Mouse (Mus musculus) left cerebral cortex, adult 2 months (tissue): ENCODE results near the gene Crp. TPM values are rescaled to one million over a fixed set of nuclear protein-coding genes. Genes with fewer than 3 reads are reported as not detected.
A peak's percentile ranks its signal among the peaks of the same experiment; 100 is the strongest.

Experiments used
- DNase-seq, 2 experiments: peaks; one replicate each; pipeline ENCODE4 v3.0.0; 2021 to 2022; ENCODE audit warnings: low spot score in 2 of 2, mixed read lengths in 1 of 2; ENCODE audit errors: extremely low spot score in 1 of 2
- H3K27ac ChIP-seq: fragments of 200-600 bp; 2 replicates; pipeline ENCODE4 v1.8.1; 2022
- H3K4me3 ChIP-seq: fragments of 200-600 bp; 2 replicates; pipeline ENCODE4 v1.8.1; 2022
- CTCF ChIP-seq: fragments of 200-600 bp; IDR thresholded peaks from 2 replicates; pipeline ENCODE4 v1.8.1; 2022; ENCODE audit warnings: antibody characterized with exemption, mild to moderate bottlenecking, moderate library complexity
- intact Hi-C: fragments of 180-260 bp; cut with DNase I; formaldehyde crosslinking; loops from one replicate; pipeline ENCODE4 v1.15.1; 2025
- long read RNA-seq, 2 experiments: library from polyadenylated mRNA; stranded (forward); transcript quantifications; one replicate each; pipeline ENCODE4 v2.0.0; 2021; ENCODE audit warnings: borderline mapping rate in 2 of 2
- total RNA-seq, 2 experiments: library from RNA; stranded (reverse); gene quantifications; 2 replicates each; pipeline ENCODE4 v1.2.3; 2021

Gene Crp
- total RNA-seq, result not detected
- long read RNA-seq, experiment 1, result 0 reads
- long read RNA-seq, experiment 2, result 0 reads

- DNase-seq, result no peak
- Histone ChIP-seq H3K27ac (no peak within 1 kb of the TSS), H3K4me3 (no peak within 1 kb of the TSS)
- intact Hi-C loops, result no loop called here
- TF ChIP-seq CTCF, result no peak
Observed at GRCm38 (mm10) chr1:172697844-172698243, at the start of gene Crp. Gene Crp, plus strand, starts transcription at chr1:172698055.

- H3K4me3 ChIP-seq, result no peak overlapping the region
- intact Hi-C loops, result no loop called here
- no peak for TF ChIP-seq CTCF
- DNase-seq, result peak; percentile 0 to 2
- H3K27ac ChIP-seq, result no peak overlapping the region
Observed at GRCm38 (mm10) chr1:172649396-172649795, 48.5 kb upstream of the Crp start.

GRCm38 (mm10) chr1:172650519-172651287, 47.2 kb upstream of the Crp start:
- Histone ChIP-seq H3K4me3 (no peak overlapping the region), H3K27ac (no peak overlapping the region)
- peak; percentile 62 for TF ChIP-seq CTCF
- intact Hi-C loops, result no loop called here
- peak; percentile 7 to 29 for DNase-seq

- no peak for TF ChIP-seq CTCF
- intact Hi-C loops, result no loop called here
- DNase-seq, result peak; percentile 1 to 5
- no peak overlapping the region for H3K4me3 ChIP-seq
- no peak overlapping the region for H3K27ac ChIP-seq
Observed at GRCm38 (mm10) chr1:172651288-172651987, 46.4 kb upstream of the Crp start.

- H3K4me3 ChIP-seq, result no peak overlapping the region
- DNase-seq, result peak in 1 of 2 experiments; percentile 1
- no peak for TF ChIP-seq CTCF
- intact Hi-C loops, result no loop called here
- H3K27ac ChIP-seq, result no peak overlapping the region
Observed at GRCm38 (mm10) chr1:172652040-172652662, 45.7 kb upstream of the Crp start.

- no peak overlapping the region for H3K27ac ChIP-seq
- no peak for DNase-seq
- intact Hi-C loops, result no loop called here
- H3K4me3 ChIP-seq, result no peak overlapping the region
- no peak for TF ChIP-seq CTCF
Observed at GRCm38 (mm10) chr1:172653900-172654299, 44.0 kb upstream of the Crp start.

GRCm38 (mm10) chr1:172657266-172657665, 40.6 kb upstream of the Crp start:
- intact Hi-C loops, result no loop called here
- no peak overlapping the region for H3K27ac ChIP-seq
- no peak for TF ChIP-seq CTCF
- no peak for DNase-seq
- H3K4me3 ChIP-seq, result no peak overlapping the region

- intact Hi-C loops, result no loop called here
- Histone ChIP-seq H3K27ac (no peak overlapping the region), H3K4me3 (no peak overlapping the region)
- DNase-seq, result no peak
- no peak for TF ChIP-seq CTCF
Observed at GRCm38 (mm10) chr1:172659688-172660087, 38.2 kb upstream of the Crp start.

- TF ChIP-seq CTCF, result no peak
- intact Hi-C loops, result no loop called here
- Histone ChIP-seq H3K4me3 (no peak overlapping the region), H3K27ac (no peak overlapping the region)
- no peak for DNase-seq
Observed at GRCm38 (mm10) chr1:172665457-172665856, 32.4 kb upstream of the Crp start.

GRCm38 (mm10) chr1:172667597-172667996, 30.3 kb upstream of the Crp start:
- DNase-seq, result no peak
- no peak overlapping the region for H3K4me3 ChIP-seq
- TF ChIP-seq CTCF, result no peak
- intact Hi-C loops, result no loop called here
- no peak overlapping the region for H3K27ac ChIP-seq

GRCm38 (mm10) chr1:172670716-172671115, 27.1 kb upstream of the Crp start:
- TF ChIP-seq CTCF, result no peak
- Histone ChIP-seq H3K27ac (no peak overlapping the region), H3K4me3 (no peak overlapping the region)
- intact Hi-C loops, result no loop called here
- DNase-seq, result no peak

- Histone ChIP-seq H3K27ac (no peak overlapping the region), H3K4me3 (no peak overlapping the region)
- DNase-seq, result no peak
- TF ChIP-seq CTCF, result no peak
- intact Hi-C loops, result no loop called here
Observed at GRCm38 (mm10) chr1:172680742-172681141, 17.1 kb upstream of the Crp start.
